Mouse (Mus musculus) hindbrain, embryonic 13.5 days (tissue): ENCODE data around the gene Pcdh19. TPM values are rescaled to one million over a fixed set of nuclear protein-coding genes. Genes with fewer than 3 reads are reported as not detected.

ENCODE experiments used
- ATAC-seq: fragments of 200-750 bp; cut with Nextera tagmentation; 2 replicates; pipeline ENCODE4 v1.8.0; 2017; ENCODE audit warnings: moderate TSS enrichment; ENCODE audit not compliant: low FRiP score
- H3K27ac ChIP-seq: fragments of 300-500 bp; sonication (generic); 2 replicates; pipeline ENCODE4 v1.5.1; 2015; ENCODE audit warnings: inconsistent platforms, mild to moderate bottlenecking, moderate library complexity
- H3K27me3 ChIP-seq: fragments of 300-500 bp; sonication (generic); 2 replicates; pipeline ENCODE4 v1.6.1; 2015; ENCODE audit warnings: mild to moderate bottlenecking, inconsistent platforms
- H3K36me3 ChIP-seq: fragments of 300-500 bp; sonication (generic); 2 replicates; pipeline ENCODE4 v1.6.1; 2015; ENCODE audit warnings: mild to moderate bottlenecking, inconsistent platforms
- H3K4me1 ChIP-seq: fragments of 300-500 bp; sonication (generic); replicated peaks from 2 replicates; pipeline ENCODE4 v1.6.1; 2015; ENCODE audit warnings: inconsistent platforms
- H3K4me2 ChIP-seq: fragments of 300-500 bp; sonication (generic); 2 replicates; pipeline ENCODE4 v1.6.1; 2015; ENCODE audit warnings: inconsistent platforms, mild to moderate bottlenecking, moderate library complexity
- H3K4me3 ChIP-seq: fragments of 300-500 bp; sonication (generic); 2 replicates; pipeline ENCODE4 v1.5.1; 2015; ENCODE audit warnings: mild to moderate bottlenecking, inconsistent platforms
- H3K9ac ChIP-seq: fragments of 300-500 bp; sonication (generic); 2 replicates; pipeline ENCODE4 v1.6.1; 2015; ENCODE audit warnings: mild to moderate bottlenecking, inconsistent platforms
- H3K9me3 ChIP-seq: fragments of 300-500 bp; sonication (generic); 2 replicates; pipeline ENCODE4 v1.6.1; 2016; ENCODE audit warnings: inconsistent platforms
- WGBS: fragments of 180-500 bp; shearing (Covaris S2); methylation state at CpG from one replicate; pipeline ENCODE4 v1.1.7; 2015; 5-methylcytosine and 5-hydroxymethylcytosine counted together
- polyA plus RNA-seq: library from polyadenylated mRNA; unstranded; fragments of >200 nt; fragmentation: Nextera tagmentation; extraction: Ambion mirVana; gene quantifications from 2 replicates; pipeline ENCODE4 v1.2.1, GENCODE M21; 2015

Gene Pcdh19
- polyA plus RNA-seq, 1 experiment from 2014 or later, result 11.0 TPM

DNA sequence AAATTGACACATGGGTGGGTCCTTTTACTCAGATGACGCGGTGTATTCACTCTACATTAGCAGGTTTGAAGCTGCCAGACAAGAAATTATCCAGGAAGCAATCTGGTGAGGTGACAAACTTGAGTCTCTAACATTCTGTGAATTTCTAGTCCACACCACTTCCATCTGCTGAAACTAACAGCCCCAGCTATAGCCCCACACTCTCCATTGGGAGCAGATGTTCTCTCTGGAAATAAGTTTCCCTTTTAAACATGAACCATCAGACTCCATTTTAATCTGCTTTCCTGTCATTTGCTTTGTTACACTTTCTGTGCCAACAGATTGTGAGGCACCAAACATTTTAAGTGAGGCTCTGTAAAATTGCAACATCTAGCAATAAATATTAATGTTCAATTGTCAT, 123.4 kb downstream of the Pcdh19 start:
- Histone ChIP-seq H3K27ac (no peak overlapping the region), H3K9ac (no peak overlapping the region), H3K36me3 (no peaks in the 10 kb centered on the region), H3K9me3 (no peaks in the 10 kb centered on the region), H3K4me3 (no peak overlapping the region), H3K4me2 (no peak overlapping the region), H3K27me3 (no peaks in the 10 kb centered on the region), H3K4me1 (no peaks in the 10 kb centered on the region)
- ATAC-seq, result no peak
- WGBS, result 86% methylated on average over 2 of the region's 2 CpGs

Other genes with a start within 250 kb of the Pcdh19 start
- gene Tnmd, start 162.0 kb upstream of the Pcdh19 start, polyA plus RNA-seq, result 2.5 and 4.4 TPM in 2 replicates
- gene Tspan6, start 209.4 kb upstream of the Pcdh19 start, polyA plus RNA-seq, result 252 and 256 TPM in 2 replicates
- gene Srpx2, start 219.4 kb upstream of the Pcdh19 start, polyA plus RNA-seq, result 1.3 and 1.6 TPM in 2 replicates